Mouse (Mus musculus) liver, postnatal 0 days (tissue): ENCODE results near the gene Xaf1.

Experiments
- CTCF ChIP-seq: sonication (generic); IDR thresholded peaks from 2 replicates; pipeline ENCODE4 v1.5.1; 2016; ENCODE audit warnings: antibody characterized with exemption, low read depth
- EP300 ChIP-seq: IDR thresholded peaks from 2 replicates; pipeline ENCODE4 v1.6.1; 2016; ENCODE audit warnings: antibody characterized with exemption, low read depth, mild to moderate bottlenecking

DNA sequence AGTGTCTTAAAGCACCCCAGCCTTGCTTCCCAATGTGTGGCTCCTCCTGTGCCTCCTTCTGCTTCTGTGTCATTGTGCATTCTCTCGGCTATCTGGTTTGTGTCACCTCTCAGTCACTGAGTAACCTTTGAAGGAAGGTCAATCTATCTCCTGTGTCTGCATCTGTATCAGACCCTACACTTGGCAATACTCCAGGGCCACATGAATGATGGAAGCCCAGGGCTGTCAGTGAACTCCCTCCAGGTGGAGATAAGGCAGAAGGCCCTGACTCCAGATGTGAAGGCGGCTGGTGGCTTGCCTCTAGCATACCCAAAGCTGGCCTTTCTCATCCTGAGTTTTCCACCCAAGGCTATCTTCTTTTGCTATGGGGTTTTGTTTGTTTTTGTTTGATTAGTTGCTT, 7.6 kb downstream of the Xaf1 start:
- TF ChIP-seq CTCF (no peak), EP300 (no peak)
